In genomic region chr11:119555170-119555569, GRCm38 (mm10) we compare ENCODE assay signal across 21 mouse cellular contexts. TPM values are rescaled to one million over a fixed set of nuclear protein-coding genes. Genes with fewer than 3 reads are reported as not detected.
DNase-seq lines count a peak whose midpoint lies in the region; ATAC-seq and TF ChIP-seq lines count a peak whose summit lies in the region.
"Had no signal": no experiment of that assay in that cellular context is flagged by ENCODE, and none has a peak within 500 bp of the region (broad histone marks: within the 10 kb centered on the region; RNA-seq: fewer than 3 reads in every experiment).

No protein-coding gene starts in this region.

- no peaks in the 10 kb centered on the region for H3K9me3 ChIP-seq in kidney, embryonic 15.5 days (replicated peaks)
- no peaks in the 10 kb centered on the region for H3K9me3 ChIP-seq in lung, embryonic 15.5 days
- H3K9me3 ChIP-seq in lung, postnatal 0 days (ENCODE audit: low read length), result no peaks in the 10 kb centered on the region
- H3K9me3 ChIP-seq: embryonic facial prominence, embryonic 13.5 days; embryonic facial prominence, embryonic 15.5 days; forebrain, embryonic 10.5 days; forebrain, embryonic 12.5 days had no signal

- TF ChIP-seq EP300 in lung, postnatal 0 days (IDR thresholded peaks at IDR 0.05), result no peak

- peaks cover 53% of the 10 kb centered on the region for H3K27me3 ChIP-seq in kidney, embryonic 15.5 days
- peaks cover 12% of the 10 kb centered on the region for H3K27me3 ChIP-seq in lung, embryonic 15.5 days
- peaks cover 5% of the 10 kb centered on the region for H3K27me3 ChIP-seq in lung, postnatal 0 days (replicated peaks; ENCODE audit: insufficient read depth, low read length)

- H3K36me3 ChIP-seq in kidney, embryonic 15.5 days, result no peaks in the 10 kb centered on the region
- H3K36me3 ChIP-seq in lung, embryonic 15.5 days, result no peaks in the 10 kb centered on the region
- no peaks in the 10 kb centered on the region for H3K36me3 ChIP-seq in lung, postnatal 0 days (ENCODE audit: insufficient read depth, low read length)
- H3K36me3 ChIP-seq: embryonic facial prominence, embryonic 13.5 days; embryonic facial prominence, embryonic 15.5 days; forebrain, embryonic 10.5 days; forebrain, embryonic 12.5 days had no signal

- H3K9ac ChIP-seq in kidney, embryonic 15.5 days, result no peak overlapping the region
- H3K9ac ChIP-seq in lung, embryonic 15.5 days, result no peak overlapping the region
- H3K9ac ChIP-seq in lung, postnatal 0 days (replicated peaks; ENCODE audit: low read depth), result no peak overlapping the region
- H3K9ac ChIP-seq: embryonic facial prominence, embryonic 13.5 days; embryonic facial prominence, embryonic 15.5 days; forebrain, embryonic 12.5 days had no signal

- no peak for DNase-seq in kidney, postnatal 25 days
- DNase-seq in lung, postnatal 10 days, result no peak
- DNase-seq in lung, postnatal 0 days (ENCODE audit: low spot score), result peak; percentile 57
- no peak for DNase-seq in lung, postnatal 4 days
- DNase-seq: adrenal gland, adult 2 months; adrenal gland, postnatal 10 days; adrenal gland, postnatal 25 days; cerebellum, adult 11 months; cerebellum, adult 18-20 months; cerebellum, adult 9-10 months; cerebellum, postnatal 36 days; embryo, embryonic 11 days had no signal

- H3K4me1 ChIP-seq in kidney, embryonic 15.5 days, result peaks cover 19% of the 10 kb centered on the region
- H3K4me1 ChIP-seq in lung, embryonic 15.5 days, result peaks cover 91% of the 10 kb centered on the region
- H3K4me1 ChIP-seq in lung, postnatal 0 days (ENCODE audit: insufficient read depth, low read depth, low read length), result peaks cover 16% of the 10 kb centered on the region; the same call in 1 of the 2 replicates

- H3K27ac ChIP-seq in kidney, embryonic 15.5 days, result peak overlapping the region; percentile 25; the same call in 1 of the 2 replicates
- H3K27ac ChIP-seq in lung, embryonic 15.5 days, result peak overlapping the region; percentile 80
- H3K27ac ChIP-seq in lung, postnatal 0 days (ENCODE audit: low read length), result no peak overlapping the region
- H3K27ac ChIP-seq: embryonic facial prominence, embryonic 13.5 days; embryonic facial prominence, embryonic 15.5 days; forebrain, embryonic 10.5 days; forebrain, embryonic 12.5 days had no signal

- TF ChIP-seq CTCF in lung, postnatal 0 days (IDR thresholded peaks at IDR 0.05), result no peak

- ATAC-seq in kidney, embryonic 15.5 days (replicated peaks; ENCODE audit: low FRiP score), result no peak
- peak; percentile 39; the same call in 1 of the 2 replicates for ATAC-seq in lung, embryonic 15.5 days (ENCODE audit: borderline replicate concordance, extremely low read depth, low FRiP score, low TSS enrichment)
- ATAC-seq in lung, postnatal 0 days, result peak; percentile 81
- ATAC-seq: forebrain, embryonic 14.5 days; forebrain, embryonic 16.5 days had no signal

- no peak overlapping the region for H3K4me3 ChIP-seq in kidney, embryonic 15.5 days (replicated peaks)
- H3K4me3 ChIP-seq in lung, embryonic 15.5 days, result no peak overlapping the region
- H3K4me3 ChIP-seq in lung, postnatal 0 days (ENCODE audit: low read depth, low read length), result no peak overlapping the region
- H3K4me3 ChIP-seq: embryonic facial prominence, embryonic 13.5 days; embryonic facial prominence, embryonic 15.5 days; erythroblast, embryonic 14.5 days; forebrain, embryonic 10.5 days; forebrain, embryonic 12.5 days had no signal

- no peak overlapping the region for H3K4me2 ChIP-seq in kidney, embryonic 15.5 days
- H3K4me2 ChIP-seq in lung, embryonic 15.5 days, result no peak overlapping the region
- H3K4me2 ChIP-seq in lung, postnatal 0 days (replicated peaks; ENCODE audit: low read depth, low read length), result no peak overlapping the region
- H3K4me2 ChIP-seq: embryonic facial prominence, embryonic 13.5 days; embryonic facial prominence, embryonic 15.5 days; forebrain, embryonic 12.5 days had no signal

- 76% methylated on average over 7 of the region's 7 CpGs for WGBS in kidney, embryonic 15.5 days
- 55% methylated on average over 7 of the region's 7 CpGs for WGBS in lung, embryonic 15.5 days
- WGBS in lung, postnatal 0 days, result 49% methylated on average over 7 of the region's 7 CpGs

RNA-seq across cellular contexts. Expression of gene Nptx1, which starts 7.6 kb away (rescaled TPM):
- 0.63 and 1.1 TPM in 2 replicates for polyA plus RNA-seq in kidney, embryonic 15.5 days (2015; fragmentation: Nextera tagmentation; extraction: Ambion mirVana)
- polyA plus RNA-seq in lung, embryonic 15.5 days (2015; fragmentation: Nextera tagmentation; extraction: Ambion mirVana), result 1.7 TPM in 2 replicates
- 1.7 and 2.1 TPM in 2 replicates for polyA plus RNA-seq in lung, postnatal 0 days (2015; fragmentation: Nextera tagmentation; extraction: Ambion mirVana)
- polyA plus RNA-seq: erythroblast, embryonic 14.5 days had no signal

RNA-seq across cellular contexts. Expression of gene Rptor, which starts 47.5 kb away (rescaled TPM):
- polyA plus RNA-seq in kidney, embryonic 15.5 days (2015; fragmentation: Nextera tagmentation; extraction: Ambion mirVana), result 10.8 and 13.1 TPM in 2 replicates
- polyA plus RNA-seq in lung, embryonic 15.5 days (2015; fragmentation: Nextera tagmentation; extraction: Ambion mirVana), result 8.5 and 9.7 TPM in 2 replicates
- polyA plus RNA-seq in lung, postnatal 0 days (2015; fragmentation: Nextera tagmentation; extraction: Ambion mirVana), result 5.3 and 5.6 TPM in 2 replicates
